Mouse (Mus musculus): ENCODE data around the gene Sugp2. TPM values are rescaled to one million over a fixed set of nuclear protein-coding genes. Genes with fewer than 3 reads are reported as not detected.

The Sugp2 gene
- total RNA-seq, 2 experiments from 2014 or later = 42.3 to 44.1 TPM

DNA sequence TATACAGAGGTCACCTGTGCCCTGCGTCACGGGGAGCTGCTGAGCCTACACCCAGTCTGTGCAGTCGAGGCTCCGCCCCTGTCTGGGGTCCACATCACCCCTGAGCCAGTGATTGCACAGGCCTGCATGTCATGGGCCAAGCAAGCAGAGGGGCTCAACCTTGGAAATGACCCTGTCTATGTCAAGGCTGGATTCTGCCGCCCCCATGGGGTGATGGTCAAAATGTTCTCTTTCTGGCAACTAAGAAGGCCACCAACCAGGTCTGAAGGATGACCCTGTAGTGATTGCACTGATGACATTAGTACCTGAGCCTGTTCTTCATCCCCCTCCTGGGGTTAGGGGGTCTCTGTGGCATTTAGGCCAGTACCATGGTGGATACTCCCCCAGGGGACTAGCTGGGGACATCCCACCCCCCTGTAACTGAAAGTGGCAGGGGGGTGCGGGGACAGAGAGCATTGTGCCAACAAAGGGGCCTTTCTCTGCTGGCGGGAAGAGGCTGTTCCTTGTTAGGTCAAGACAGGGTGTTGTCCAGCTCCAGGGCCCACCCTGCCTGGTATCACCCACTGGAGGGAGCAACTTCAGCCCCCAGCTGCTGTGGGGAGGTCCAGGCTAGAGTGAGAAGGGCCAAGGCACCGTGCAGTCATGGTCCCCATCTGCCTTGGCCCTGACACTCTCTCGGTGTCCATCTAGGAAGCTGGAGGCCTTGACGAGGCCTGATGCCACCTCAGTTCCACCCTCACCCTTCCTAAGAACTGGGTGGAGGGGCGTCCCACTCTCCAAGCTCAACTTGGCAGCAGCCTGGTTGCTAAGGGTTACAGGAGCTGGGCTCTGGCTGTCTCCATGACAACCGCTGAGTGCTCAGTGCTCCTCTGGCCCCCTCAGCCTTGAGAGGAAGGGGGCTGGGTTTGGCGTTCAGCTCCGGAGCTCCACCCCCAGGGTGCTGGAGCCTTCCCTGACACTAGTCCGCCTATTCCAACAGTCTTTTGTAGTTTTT lies 82.8 kb downstream of the Sugp2 start:
- intact Hi-C loops (cut with DNase I; ENCODE audit: low total_unique reads) = no loop called here
- DNase-seq = peak; percentile 66

DNA sequence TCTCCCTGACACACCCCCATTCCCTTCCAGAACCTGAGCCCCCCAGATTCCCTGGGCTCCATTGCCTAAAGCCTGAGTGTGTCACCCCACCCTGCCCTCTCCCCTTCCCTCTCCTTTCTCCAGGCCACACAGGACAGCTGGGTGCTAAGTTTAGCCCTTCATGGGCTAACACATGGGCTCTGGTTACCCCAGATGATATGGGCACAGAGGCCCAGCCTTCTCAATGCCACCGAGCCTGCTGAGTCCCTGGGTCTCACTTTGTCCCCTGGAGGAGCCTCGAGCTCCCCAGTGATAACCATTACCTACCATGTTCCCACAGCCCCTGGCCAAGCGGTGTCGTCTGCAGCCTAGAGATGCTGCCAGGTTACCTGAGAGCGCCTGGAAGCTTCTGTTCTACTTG lies 83.8 kb downstream of the Sugp2 start:
- DNase-seq = peak; percentile 30
- intact Hi-C loops (cut with DNase I; ENCODE audit: low total_unique reads) = no loop called here

- no peak for DNase-seq
- intact Hi-C loops (cut with DNase I; ENCODE audit: low total_unique reads) = no loop called here
Measured at GRCm38 (mm10) chr8:70323716-70324115, 89.7 kb downstream of the Sugp2 start.

DNA sequence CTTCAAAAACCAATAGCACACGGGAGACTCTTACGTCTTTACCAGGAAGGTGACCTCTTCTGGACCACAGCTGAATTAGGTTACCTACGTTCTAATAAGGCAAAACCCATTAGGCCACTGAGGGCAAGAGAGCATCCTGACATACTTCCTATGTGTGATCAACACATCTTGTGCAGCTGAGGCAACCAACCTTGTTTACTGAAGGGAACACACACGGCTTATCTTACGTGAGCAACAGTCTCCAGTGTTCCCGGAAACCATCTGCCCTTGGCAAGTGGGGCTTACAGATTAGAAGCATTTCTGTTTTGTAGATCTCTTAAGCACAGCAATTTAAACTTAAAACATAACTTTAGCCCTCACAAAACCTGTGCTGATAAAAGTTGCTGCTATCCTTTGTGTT lies 93.5 kb downstream of the Sugp2 start:
- DNase-seq = no peak
- intact Hi-C loops (cut with DNase I; ENCODE audit: low total_unique reads) = no loop called here

- intact Hi-C loops (cut with DNase I; ENCODE audit: low total_unique reads) = no loop called here
- DNase-seq = no peak
Measured at GRCm38 (mm10) chr8:70329124-70329834, 95.3 kb downstream of the Sugp2 start, which contains the start of gene Gdf1. TSS of gene Gdf1 (plus strand) at chr8:70329817.

Other genes starting within 250 kb of the Sugp2 start
- 10 to 100 TPM; 31.0 to 35.1 TPM for gene Gatad2a, start 237.8 kb upstream of the Sugp2 start, total RNA-seq (2021)
- gene Mau2, start 191.5 kb upstream of the Sugp2 start, total RNA-seq (2021) = 10 to 100 TPM; 22.6 to 26.3 TPM
- gene Sugp1, start 191.4 kb upstream of the Sugp2 start, total RNA-seq (2021) = 10 to 100 TPM; 17.7 to 17.9 TPM
- gene Tm6sf2, start 161.3 kb upstream of the Sugp2 start, total RNA-seq (2021) = under 1 TPM in 1 of 2 experiments, not detected in 1; 0.51 TPM
- gene Hapln4, start 150.8 kb upstream of the Sugp2 start, total RNA-seq (2021) = under 1 TPM in 1 of 2 experiments, not detected in 1; 0.06 TPM
- under 1 TPM; 0.02 to 0.04 TPM for gene Ncan, start 113.4 kb upstream of the Sugp2 start, total RNA-seq (2021)
- gene Nr2c2ap, start 102.9 kb upstream of the Sugp2 start, total RNA-seq (2021) = 1 to 10 TPM; 2.2 to 4.4 TPM
- gene Rfxank, start 95.1 kb upstream of the Sugp2 start, total RNA-seq (2021) = 1 to 10 TPM; 8.1 to 8.8 TPM
- gene Borcs8, start 94.7 kb upstream of the Sugp2 start, total RNA-seq (2021) = 10 to 100 TPM; 14.4 to 18.4 TPM
- gene Mef2b, start 94.5 kb upstream of the Sugp2 start, total RNA-seq (2021) = under 1 TPM; 0.25 to 0.29 TPM
- 10 to 100 TPM; 76.0 to 78.1 TPM for gene Tmem161a, start 61.9 kb upstream of the Sugp2 start, total RNA-seq (2021)
- gene Slc25a42, start 21.9 kb upstream of the Sugp2 start, total RNA-seq (2021) = 10 to 100 TPM; 25.5 to 29.2 TPM
- gene Armc6, start 240 bp downstream of the Sugp2 start, total RNA-seq (2021) = 1 to 10 TPM; 6.5 to 9.9 TPM
- 1 to 10 TPM; 8.5 to 8.7 TPM for gene Homer3, start 48.6 kb downstream of the Sugp2 start, total RNA-seq (2021)
- gene Ddx49, start 68.3 kb downstream of the Sugp2 start, total RNA-seq (2021) = 10 to 100 TPM; 25.3 to 27.5 TPM
- gene Cope, start 68.3 kb downstream of the Sugp2 start, total RNA-seq (2021) = 100 to 1,000 TPM; 123 to 134 TPM
- gene Cers1, start 81.5 kb downstream of the Sugp2 start, total RNA-seq (2021) = 10 to 100 TPM; 14.5 to 24.5 TPM
- gene Gdf1, start 95.6 kb downstream of the Sugp2 start, total RNA-seq (2021) = 1 to 10 TPM; 1.3 to 2.8 TPM
- gene Upf1, start 119.1 kb downstream of the Sugp2 start, total RNA-seq (2021) = 10 to 100 TPM; 31.6 to 35.0 TPM
- 10 to 100 TPM; 18.6 to 19.6 TPM for gene Comp, start 139.3 kb downstream of the Sugp2 start, total RNA-seq (2021)
- gene Crtc1, start 205.4 kb downstream of the Sugp2 start, total RNA-seq (2021) = 1 to 10 TPM; 6.4 to 7.4 TPM
- 1 to 10 TPM; 5.4 TPM for gene Klhl26, start 242.7 kb downstream of the Sugp2 start, total RNA-seq (2021)